Mouse (Mus musculus) left cerebral cortex, adult 9 months (tissue): Measurements from ENCODE around the gene Dctn1.

Experiments used
- DNase-seq, 2 experiments: peaks; one replicate each; pipeline ENCODE4 v3.0.0; 2022; ENCODE audit warnings: low spot score in 2 of 2

Gene Dctn1

GRCm38 (mm10) chr6:83165607-83166242 lies at the start of gene Dctn1:
Dctn1 (plus strand) TSS chr6:83165920.
- peak; percentile 80 to 95 for DNase-seq

- no peak for DNase-seq
Measured at GRCm38 (mm10) chr6:83116373-83117164, 49.2 kb upstream of the Dctn1 start.

GRCm38 (mm10) chr6:83117165-83117438 lies 48.6 kb upstream of the Dctn1 start:
- DNase-seq: no peak

GRCm38 (mm10) chr6:83117616-83118015 lies 48.1 kb upstream of the Dctn1 start:
- DNase-seq: no peak

- DNase-seq: no peak
Measured at GRCm38 (mm10) chr6:83118369-83118768, 47.4 kb upstream of the Dctn1 start.

GRCm38 (mm10) chr6:83118825-83119733 lies 46.6 kb upstream of the Dctn1 start:
- DNase-seq: no peak

GRCm38 (mm10) chr6:83119734-83120051 lies 46.0 kb upstream of the Dctn1 start:
- DNase-seq: no peak

- peak; percentile 98 to 99 for DNase-seq
Measured at GRCm38 (mm10) chr6:83120930-83121862, 44.5 kb upstream of the Dctn1 start, which contains the start of gene Wbp1. Wbp1 (minus strand) TSS chr6:83121559.

GRCm38 (mm10) chr6:83121863-83122710 lies 43.6 kb upstream of the Dctn1 start:
- DNase-seq: no peak

- DNase-seq: no peak
Measured at GRCm38 (mm10) chr6:83122961-83123360, 42.8 kb upstream of the Dctn1 start.

GRCm38 (mm10) chr6:83124851-83125312 lies 40.8 kb upstream of the Dctn1 start:
- DNase-seq: peak; percentile 84 to 92

GRCm38 (mm10) chr6:83125331-83125730 lies 40.4 kb upstream of the Dctn1 start, which contains the start of gene Ino80b:
Ino80b (minus strand) TSS chr6:83125431.
- no peak for DNase-seq

GRCm38 (mm10) chr6:83127419-83127818 lies 38.3 kb upstream of the Dctn1 start:
- no peak for DNase-seq

- no peak for DNase-seq
Measured at GRCm38 (mm10) chr6:83131469-83132034, 34.2 kb upstream of the Dctn1 start.

- DNase-seq: no peak
Measured at GRCm38 (mm10) chr6:83132176-83132919, 33.4 kb upstream of the Dctn1 start.

GRCm38 (mm10) chr6:83134226-83134625 lies 31.5 kb upstream of the Dctn1 start:
- DNase-seq: no peak

GRCm38 (mm10) chr6:83134951-83135513 lies 30.7 kb upstream of the Dctn1 start, which contains the start of gene Rtkn:
Rtkn (plus strand) TSS chr6:83135463.
- no peak for DNase-seq

- no peak for DNase-seq
Measured at GRCm38 (mm10) chr6:83135571-83136161, 30.1 kb upstream of the Dctn1 start.
